Mouse (Mus musculus) effector memory CD4-positive, alpha-beta T cell, adult 5 months (primary cell): Measurements from ENCODE around the gene Mettl9. TPM values are rescaled to one million over a fixed set of nuclear protein-coding genes. Genes with fewer than 3 reads are reported as not detected.

ENCODE experiments used
- polyA plus RNA-seq: library from polyadenylated mRNA; unstranded; fragments of 100-300 nt; shearing (Covaris generic); gene quantifications from one replicate; pipeline ENCODE4 v1.2.1, GENCODE M21; 2017

Mettl9 gene
- 20.4 TPM for polyA plus RNA-seq

GRCm38 (mm10) chr7:121033856-121034652 is at the start of gene Mettl9:
Gene Mettl9 (plus strand): TSS chr7:121034445.

DNA sequence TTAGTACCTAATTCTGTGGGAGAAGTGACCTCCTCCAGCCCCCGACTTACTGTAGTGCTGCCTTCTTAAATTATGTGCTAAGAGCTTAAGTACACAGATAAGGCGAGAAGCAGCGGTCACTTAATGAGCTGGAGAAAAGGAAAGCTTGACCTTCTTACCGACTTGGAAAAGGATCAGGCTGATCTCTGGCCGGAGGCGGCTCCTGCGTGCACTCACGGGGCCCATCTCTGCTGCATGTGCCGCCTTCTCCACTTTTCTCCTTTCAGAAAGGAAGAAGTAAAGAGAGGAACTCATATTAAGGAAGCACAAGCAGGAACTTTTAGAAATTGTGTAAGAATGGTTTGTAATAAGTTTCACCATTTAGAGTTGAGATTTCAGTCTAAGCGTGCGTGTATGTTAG is 40.0 kb downstream of the Mettl9 start, which contains the start of gene Igsf6:
Gene Igsf6 (minus strand): TSS at position 292 of the 400 bp plus-strand sequence.

GRCm38 (mm10) chr7:121081350-121081749 is 47.1 kb downstream of the Mettl9 start, which contains the start of gene Otoa:
Gene Otoa (plus strand): TSS chr7:121081650.

Other genes with a start within 250 kb of the Mettl9 start
- gene Gm5737, start 222.1 kb upstream of the Mettl9 start, polyA plus RNA-seq: not detected
- 2.0 TPM for gene Eef2k, start 191.6 kb upstream of the Mettl9 start, polyA plus RNA-seq
- 18.9 TPM for gene Polr3e, start 116.7 kb upstream of the Mettl9 start, polyA plus RNA-seq
- gene Cdr2, start 52.1 kb upstream of the Mettl9 start, polyA plus RNA-seq: 13.7 TPM
- gene Mfsd13b, start 51.9 kb upstream of the Mettl9 start, polyA plus RNA-seq: 0.77 TPM
- not detected for gene Igsf6, start 40.1 kb downstream of the Mettl9 start, polyA plus RNA-seq
- not detected for gene Otoa, start 47.2 kb downstream of the Mettl9 start, polyA plus RNA-seq